Mouse (Mus musculus) embryonic facial prominence, embryonic 11.5 days (tissue): ENCODE results near the gene Rab23. TPM values are rescaled to one million over a fixed set of nuclear protein-coding genes. Genes with fewer than 3 reads are reported as not detected.
A peak's percentile ranks its signal among the peaks of the same experiment; 100 is the strongest.

ENCODE experiments used
- ATAC-seq: fragments of 200-750 bp; cut with Nextera tagmentation; replicated peaks from 2 replicates; pipeline ENCODE4 v1.8.0; 2017; ENCODE audit warnings: low read depth; ENCODE audit not compliant: insufficient number of reproducible peaks, low FRiP score, low TSS enrichment
- DNase-seq: peaks from one replicate; pipeline ENCODE4 v3.0.0-alpha.2; 2015; ENCODE audit warnings: low spot score
- H3K27ac ChIP-seq: fragments of 300-500 bp; sonication (generic); replicated peaks from 2 replicates; pipeline ENCODE4 v1.5.1; 2014; ENCODE audit warnings: mild to moderate bottlenecking, low read depth, low read length, control low read depth
- H3K27me3 ChIP-seq: fragments of 300-500 bp; sonication (generic); 2 replicates; pipeline ENCODE4 v1.6.1; 2014; ENCODE audit warnings: mild to moderate bottlenecking, low read length, moderate library complexity, mixed read lengths; ENCODE audit not compliant: control insufficient read depth, insufficient read depth
- H3K36me3 ChIP-seq: fragments of 300-500 bp; sonication (generic); replicated peaks from 2 replicates; pipeline ENCODE4 v1.6.1; 2014; ENCODE audit warnings: low read depth, mild to moderate bottlenecking, low read length, moderate library complexity, mixed read lengths; ENCODE audit not compliant: control insufficient read depth, insufficient read depth
- H3K4me1 ChIP-seq: fragments of 300-500 bp; sonication (generic); 2 replicates; pipeline ENCODE4 v1.6.1; 2014; ENCODE audit warnings: low read length, mixed read lengths; ENCODE audit not compliant: control insufficient read depth, insufficient read depth
- H3K4me2 ChIP-seq: fragments of 300-500 bp; sonication (generic); 2 replicates; pipeline ENCODE4 v1.6.1; 2014; ENCODE audit warnings: low read depth, mild to moderate bottlenecking, control low read depth, low read length, moderate library complexity
- H3K4me3 ChIP-seq: fragments of 300-500 bp; sonication (generic); 2 replicates; pipeline ENCODE4 v1.5.1; 2014; ENCODE audit warnings: low read depth, low read length, control low read depth
- H3K9ac ChIP-seq: fragments of 300-500 bp; sonication (generic); replicated peaks from 2 replicates; pipeline ENCODE4 v1.6.1; 2014; ENCODE audit warnings: mild to moderate bottlenecking, control low read depth, low read length
- H3K9me3 ChIP-seq: fragments of 300-500 bp; sonication (generic); replicated peaks from 2 replicates; pipeline ENCODE4 v1.6.1; 2016; ENCODE audit warnings: mild to moderate bottlenecking, low read length, inconsistent platforms, mixed read lengths; ENCODE audit not compliant: control insufficient read depth
- WGBS: fragments of 180-500 bp; shearing (Covaris S2); extraction: QIAGEN DNeasy Blood & Tissue Kit; methylation state at CpG from one replicate; pipeline ENCODE4 v1.1.7; 2014; 5-methylcytosine and 5-hydroxymethylcytosine counted together
- polyA plus RNA-seq: library from polyadenylated mRNA; unstranded; fragments of >200 nt; fragmentation: Nextera tagmentation; extraction: Ambion mirVana; gene quantifications from 2 replicates; pipeline ENCODE4 v1.2.1, GENCODE M21; 2014

Gene Rab23
- 28.8 and 33.0 TPM in 2 replicates for polyA plus RNA-seq

GRCm38 (mm10) chr1:33719733-33720225 lies at the start of gene Rab23:
Rab23 (plus strand) TSS chr1:33719887.
- ATAC-seq (peak; percentile 96), DNase-seq (peak; percentile 87)
- peak within 1 kb of the TSS; percentile 64 for H3K4me2 ChIP-seq
- no peaks in the 10 kb centered on the region for H3K9me3 ChIP-seq
- H3K27me3 ChIP-seq = no peaks in the 10 kb centered on the region
- H3K4me3 ChIP-seq = peak within 1 kb of the TSS; percentile 71
- WGBS = under 1% methylated on average over 50 of the region's 54 CpGs
- H3K27ac ChIP-seq = peak within 1 kb of the TSS; percentile 85
- peaks cover 4% of the 10 kb centered on the region; the same call in 1 of the 2 replicates for H3K36me3 ChIP-seq
- H3K4me1 ChIP-seq = no peaks in the 10 kb centered on the region
- peak within 1 kb of the TSS; percentile 91 for H3K9ac ChIP-seq

- Histone ChIP-seq H3K9ac (peak overlapping the region; percentile 77), H3K9me3 (no peaks in the 10 kb centered on the region), H3K36me3 (no peaks in the 10 kb centered on the region), H3K27ac (no peak overlapping the region), H3K4me1 (no peaks in the 10 kb centered on the region), H3K4me2 (peak overlapping the region; percentile 88), H3K27me3 (no peaks in the 10 kb centered on the region), H3K4me3 (peak overlapping the region; percentile 76)
- ATAC-seq (peak; percentile 58), DNase-seq (peak; percentile 82)
- under 1% methylated on average over 37 of the region's 37 CpGs for WGBS
These were observed 49.5 kb upstream of the Rab23 start for GRCm38 (mm10) chr1:33670164-33670616.

- Histone ChIP-seq H3K9ac (no peak overlapping the region), H3K27ac (no peak overlapping the region), H3K4me3 (no peak overlapping the region), H3K4me1 (no peaks in the 10 kb centered on the region), H3K9me3 (no peaks in the 10 kb centered on the region), H3K4me2 (no peak overlapping the region), H3K36me3 (no peaks in the 10 kb centered on the region), H3K27me3 (no peaks in the 10 kb centered on the region)
- ATAC-seq (no peak), DNase-seq (no peak)
- WGBS = 76% methylated on average over 5 of the region's 5 CpGs
These were observed 48.2 kb upstream of the Rab23 start for GRCm38 (mm10) chr1:33671441-33671840.

GRCm38 (mm10) chr1:33672083-33672482 lies 47.6 kb upstream of the Rab23 start:
- no peaks in the 10 kb centered on the region for H3K4me1 ChIP-seq
- WGBS = 66% methylated on average over 3 of the region's 3 CpGs
- no peak for ATAC-seq

GRCm38 (mm10) chr1:33672514-33672913 lies 47.2 kb upstream of the Rab23 start:
- H3K4me1 ChIP-seq = no peaks in the 10 kb centered on the region
- no peak overlapping the region for H3K27ac ChIP-seq
- ATAC-seq (no peak), DNase-seq (peak; percentile 61)
- H3K9ac ChIP-seq = no peak overlapping the region
- H3K9me3 ChIP-seq = no peaks in the 10 kb centered on the region
- no peaks in the 10 kb centered on the region for H3K27me3 ChIP-seq
- H3K36me3 ChIP-seq = no peaks in the 10 kb centered on the region
- no peak overlapping the region for H3K4me2 ChIP-seq
- 24% methylated on average over 3 of the region's 3 CpGs for WGBS
- no peak overlapping the region for H3K4me3 ChIP-seq

More at GRCm38 (mm10) chr1:33672083-33672482, 47.6 kb upstream of the Rab23 start:
- Histone ChIP-seq H3K4me3 (no peak overlapping the region), H3K27me3 (no peaks in the 10 kb centered on the region), H3K9me3 (no peaks in the 10 kb centered on the region), H3K36me3 (no peaks in the 10 kb centered on the region), H3K4me2 (no peak overlapping the region), H3K9ac (no peak overlapping the region), H3K27ac (no peak overlapping the region)
- no peak for DNase-seq

GRCm38 (mm10) chr1:33673158-33673960 lies 46.3 kb upstream of the Rab23 start:
- no peaks in the 10 kb centered on the region for H3K27me3 ChIP-seq
- DNase-seq (no peak), ATAC-seq (no peak)
- no peak overlapping the region for H3K27ac ChIP-seq
- no peak overlapping the region for H3K9ac ChIP-seq
- no peaks in the 10 kb centered on the region for H3K9me3 ChIP-seq
- H3K4me2 ChIP-seq = no peak overlapping the region
- no peaks in the 10 kb centered on the region for H3K36me3 ChIP-seq
- 72% methylated on average over 17 of the region's 17 CpGs for WGBS
- H3K4me3 ChIP-seq = no peak overlapping the region
- H3K4me1 ChIP-seq = no peaks in the 10 kb centered on the region

- no peak overlapping the region for H3K9ac ChIP-seq
- no peaks in the 10 kb centered on the region for H3K36me3 ChIP-seq
- WGBS = 42% methylated on average over 2 of the region's 4 CpGs
- no peaks in the 10 kb centered on the region for H3K9me3 ChIP-seq
- ATAC-seq (no peak), DNase-seq (no peak)
- no peak overlapping the region for H3K4me2 ChIP-seq
- no peaks in the 10 kb centered on the region for H3K4me1 ChIP-seq
- no peak overlapping the region for H3K4me3 ChIP-seq
- H3K27me3 ChIP-seq = no peaks in the 10 kb centered on the region
- no peak overlapping the region for H3K27ac ChIP-seq
These were observed 39.3 kb upstream of the Rab23 start for GRCm38 (mm10) chr1:33680435-33680834.

- H3K4me1 ChIP-seq = no peaks in the 10 kb centered on the region
- no peak overlapping the region for H3K27ac ChIP-seq
- no peak overlapping the region for H3K4me3 ChIP-seq
- ATAC-seq (no peak), DNase-seq (no peak)
- WGBS = 88% methylated on average over 7 of the region's 7 CpGs
- H3K36me3 ChIP-seq = no peaks in the 10 kb centered on the region
- no peak overlapping the region for H3K4me2 ChIP-seq
- H3K9ac ChIP-seq = no peak overlapping the region
- H3K9me3 ChIP-seq = no peaks in the 10 kb centered on the region
- no peaks in the 10 kb centered on the region for H3K27me3 ChIP-seq
These were observed 38.8 kb upstream of the Rab23 start for GRCm38 (mm10) chr1:33680890-33681289.
